Mouse (Mus musculus): ENCODE results near the gene Etl4. TPM values are rescaled to one million over a fixed set of nuclear protein-coding genes. Genes with fewer than 3 reads are reported as not detected.
"Not testable (repeated sequence)": the region's sequence is repeated elsewhere in the genome, so short reads cannot be mapped to it uniquely, and the experiment has no call there.

The Etl4 gene
- polyA plus RNA-seq, 1 experiment from 2014 or later, result 12.3 TPM

GRCm38 (mm10) chr2:20672281-20672680 is 762.7 kb downstream of the Etl4 start:
- no peak overlapping the region for H3K9ac ChIP-seq
- H3K27me3 ChIP-seq (replicated peaks), result no peaks in the 10 kb centered on the region
- ATAC-seq (ENCODE audit: insufficient number of reproducible peaks, low FRiP score), result no peak
- no peak overlapping the region for H3K4me2 ChIP-seq
- H3K4me3 ChIP-seq, result no peak overlapping the region
- H3K4me1 ChIP-seq (replicated peaks), result no peaks in the 10 kb centered on the region
- WGBS, result 88% methylated on average over 7 of the region's 7 CpGs
- H3K27ac ChIP-seq (ENCODE audit: poor library complexity, severe bottlenecking), result no peak overlapping the region
- no peaks in the 10 kb centered on the region for H3K36me3 ChIP-seq
- H3K9me3 ChIP-seq (replicated peaks), result no peaks in the 10 kb centered on the region

- no peak overlapping the region for H3K9ac ChIP-seq
- H3K4me2 ChIP-seq, result no peak overlapping the region
- no peak overlapping the region for H3K4me3 ChIP-seq
- WGBS, result 59% methylated on average over 9 of the region's 9 CpGs
- no peaks in the 10 kb centered on the region for H3K27me3 ChIP-seq (replicated peaks)
- H3K36me3 ChIP-seq, result no peaks in the 10 kb centered on the region
- no peak for ATAC-seq (ENCODE audit: insufficient number of reproducible peaks, low FRiP score)
- no peaks in the 10 kb centered on the region for H3K9me3 ChIP-seq (replicated peaks)
- H3K4me1 ChIP-seq (replicated peaks), result no peaks in the 10 kb centered on the region
- no peak overlapping the region for H3K27ac ChIP-seq (ENCODE audit: poor library complexity, severe bottlenecking)
Observed at GRCm38 (mm10) chr2:20672803-20673603, 763.4 kb downstream of the Etl4 start.

DNA sequence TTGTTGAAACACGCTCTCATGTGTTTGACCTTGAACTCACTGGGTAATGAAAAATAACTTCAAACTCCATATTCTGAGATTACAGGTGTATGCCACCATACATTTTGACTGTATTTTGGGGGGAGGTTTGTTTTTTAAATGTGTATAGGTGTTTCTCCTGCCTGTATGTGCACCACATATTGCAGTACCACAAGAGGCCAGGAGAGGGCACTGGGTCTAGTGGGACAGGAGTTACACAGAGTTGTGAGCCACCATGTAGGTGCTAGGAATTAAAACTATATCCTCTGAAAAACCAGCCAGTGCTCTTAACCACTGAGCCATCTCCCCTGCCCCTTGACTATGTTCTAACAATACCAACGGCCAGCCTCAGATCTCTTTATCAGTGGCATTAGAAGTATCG is 766.8 kb downstream of the Etl4 start:
- Histone ChIP-seq H3K9ac (no peak overlapping the region), H3K4me2 (no peak overlapping the region), H3K27me3 (replicated peaks) (no peaks in the 10 kb centered on the region), H3K36me3 (no peaks in the 10 kb centered on the region), H3K27ac (ENCODE audit: poor library complexity, severe bottlenecking) (no peak overlapping the region), H3K9me3 (replicated peaks) (no peaks in the 10 kb centered on the region), H3K4me3 (no peak overlapping the region), H3K4me1 (replicated peaks) (no peaks in the 10 kb centered on the region)
- WGBS, result 90% methylated on average over 3 of the region's 3 CpGs
- no peak for ATAC-seq (ENCODE audit: insufficient number of reproducible peaks, low FRiP score)

DNA sequence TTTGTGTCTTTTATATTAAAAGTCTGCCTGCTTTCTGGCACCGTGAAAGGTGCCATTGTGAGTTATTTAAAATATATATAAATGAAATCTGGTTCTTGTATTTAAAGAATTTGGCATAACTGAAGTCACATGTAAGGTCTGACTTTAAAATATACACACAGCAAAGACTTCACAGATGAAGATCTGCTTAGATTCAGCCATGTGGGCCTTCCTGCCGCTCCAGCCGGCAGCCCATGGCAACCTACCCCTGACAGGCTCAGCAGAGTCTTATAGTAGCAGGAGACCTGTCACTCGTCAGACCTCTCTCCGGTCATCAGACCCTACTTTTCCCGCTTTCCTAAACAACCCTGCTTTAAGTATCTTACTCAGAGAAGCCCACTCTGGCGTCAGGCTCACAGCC is 769.2 kb downstream of the Etl4 start:
- Histone ChIP-seq H3K9me3 (replicated peaks) (no peaks in the 10 kb centered on the region), H3K27ac (ENCODE audit: poor library complexity, severe bottlenecking) (no peak overlapping the region), H3K4me1 (replicated peaks) (peaks cover 6% of the 10 kb centered on the region; the same call in 1 of the 2 replicates), H3K4me2 (no peak overlapping the region), H3K9ac (no peak overlapping the region), H3K27me3 (replicated peaks) (no peaks in the 10 kb centered on the region), H3K4me3 (no peak overlapping the region), H3K36me3 (no peaks in the 10 kb centered on the region)
- no peak for ATAC-seq (ENCODE audit: insufficient number of reproducible peaks, low FRiP score)
- WGBS, result 65% methylated on average over 7 of the region's 7 CpGs

DNA sequence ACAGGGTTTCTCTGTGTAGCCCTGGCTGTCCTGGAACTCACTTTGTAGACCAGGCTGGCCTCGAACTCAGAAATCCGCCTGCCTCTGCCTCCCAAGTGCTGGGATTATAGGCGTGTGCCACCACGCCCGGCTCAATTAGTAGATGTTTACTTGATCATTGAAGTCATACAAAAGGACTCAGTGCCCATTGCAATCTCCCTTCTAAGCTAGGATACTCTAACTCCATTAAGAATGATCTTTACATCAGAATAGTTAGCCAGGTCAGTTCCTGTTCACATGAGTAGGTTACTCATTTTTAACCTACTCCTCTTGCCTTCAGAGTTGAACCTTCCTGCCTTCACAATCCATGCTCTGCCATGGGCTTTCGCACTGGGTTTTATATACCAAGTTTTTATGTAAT is 772.6 kb downstream of the Etl4 start:
- not testable (repeated sequence) for H3K36me3 ChIP-seq; H3K9me3 ChIP-seq (replicated peaks); H3K27ac ChIP-seq (ENCODE audit: poor library complexity, severe bottlenecking); H3K9ac ChIP-seq; H3K4me3 ChIP-seq; H3K4me1 ChIP-seq (replicated peaks); H3K4me2 ChIP-seq; H3K27me3 ChIP-seq (replicated peaks); ATAC-seq (ENCODE audit: insufficient number of reproducible peaks, low FRiP score)
- 84% methylated on average over 6 of the region's 6 CpGs for WGBS

- Histone ChIP-seq H3K9ac (no peak overlapping the region), H3K27me3 (replicated peaks) (no peaks in the 10 kb centered on the region), H3K27ac (ENCODE audit: poor library complexity, severe bottlenecking) (no peak overlapping the region), H3K4me1 (replicated peaks) (peaks cover 15% of the 10 kb centered on the region), H3K36me3 (no peaks in the 10 kb centered on the region), H3K9me3 (replicated peaks) (no peaks in the 10 kb centered on the region), H3K4me3 (no peak overlapping the region), H3K4me2 (no peak overlapping the region)
- 18% methylated on average over 3 of the region's 3 CpGs for WGBS
- ATAC-seq (ENCODE audit: insufficient number of reproducible peaks, low FRiP score), result no peak
Observed at GRCm38 (mm10) chr2:20689389-20689788, 779.8 kb downstream of the Etl4 start.

DNA sequence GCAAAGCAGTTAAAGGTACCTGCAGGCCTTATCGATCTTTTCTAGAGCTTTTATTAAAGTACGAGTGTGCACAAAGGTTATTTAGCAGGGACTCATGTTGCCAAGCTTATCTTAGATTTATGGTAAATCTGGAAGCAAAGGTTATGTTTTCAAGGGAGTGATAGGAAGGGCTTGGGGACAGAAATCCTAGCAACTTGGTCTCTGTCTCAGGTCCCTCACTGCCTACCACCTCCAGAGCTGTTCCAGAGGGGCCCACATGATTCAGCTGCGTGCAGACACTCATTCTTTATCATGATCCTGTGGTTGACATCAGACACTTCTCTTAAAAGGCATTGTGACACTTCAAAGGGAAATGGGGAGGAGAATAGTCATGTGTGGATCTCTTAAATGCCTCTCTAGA is 783.3 kb downstream of the Etl4 start:
- Histone ChIP-seq H3K9me3 (replicated peaks) (no peaks in the 10 kb centered on the region), H3K4me1 (replicated peaks) (peaks cover 15% of the 10 kb centered on the region), H3K9ac (no peak overlapping the region), H3K27ac (ENCODE audit: poor library complexity, severe bottlenecking) (no peak overlapping the region), H3K4me3 (no peak overlapping the region), H3K36me3 (no peaks in the 10 kb centered on the region), H3K27me3 (replicated peaks) (no peaks in the 10 kb centered on the region), H3K4me2 (no peak overlapping the region)
- ATAC-seq (ENCODE audit: insufficient number of reproducible peaks, low FRiP score), result no peak
- WGBS, result 60% methylated on average over 3 of the region's 3 CpGs

GRCm38 (mm10) chr2:20693772-20694171 is 784.2 kb downstream of the Etl4 start:
- Histone ChIP-seq H3K27me3 (replicated peaks) (no peaks in the 10 kb centered on the region), H3K4me2 (no peak overlapping the region), H3K36me3 (no peaks in the 10 kb centered on the region), H3K4me1 (replicated peaks) (peaks cover 15% of the 10 kb centered on the region), H3K9ac (no peak overlapping the region), H3K27ac (ENCODE audit: poor library complexity, severe bottlenecking) (no peak overlapping the region), H3K9me3 (replicated peaks) (no peaks in the 10 kb centered on the region), H3K4me3 (no peak overlapping the region)
- no peak for ATAC-seq (ENCODE audit: insufficient number of reproducible peaks, low FRiP score)
- WGBS, result 84% methylated on average over 1 of the region's 1 CpGs

DNA sequence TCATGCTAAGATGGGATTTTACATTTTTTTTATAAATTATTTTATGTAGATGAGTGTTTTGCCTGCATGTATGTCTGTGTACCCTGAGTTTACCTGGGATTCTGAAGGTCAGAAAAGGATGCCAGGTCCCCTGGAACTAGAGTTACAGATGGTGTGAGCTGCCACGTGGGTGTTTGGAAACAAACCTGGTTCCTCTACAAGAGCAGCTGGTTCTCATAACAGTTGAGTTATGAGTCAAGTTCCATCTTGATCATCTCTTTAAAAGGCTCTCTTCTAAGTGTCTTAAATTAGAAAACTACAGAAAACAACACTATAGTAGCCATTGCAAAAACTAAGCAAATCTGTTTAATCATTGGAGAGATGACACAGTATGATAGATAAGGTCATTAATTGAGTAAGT is 788.1 kb downstream of the Etl4 start:
- 78% methylated on average over 1 of the region's 1 CpGs for WGBS
- no peak overlapping the region for H3K9ac ChIP-seq
- H3K4me3 ChIP-seq, result no peak overlapping the region
- no peaks in the 10 kb centered on the region for H3K27me3 ChIP-seq (replicated peaks)
- H3K4me1 ChIP-seq (replicated peaks), result peaks cover 7% of the 10 kb centered on the region
- H3K9me3 ChIP-seq (replicated peaks), result no peaks in the 10 kb centered on the region
- H3K27ac ChIP-seq (ENCODE audit: poor library complexity, severe bottlenecking), result no peak overlapping the region
- H3K36me3 ChIP-seq, result no peaks in the 10 kb centered on the region
- H3K4me2 ChIP-seq, result no peak overlapping the region
- no peak for ATAC-seq (ENCODE audit: insufficient number of reproducible peaks, low FRiP score)

DNA sequence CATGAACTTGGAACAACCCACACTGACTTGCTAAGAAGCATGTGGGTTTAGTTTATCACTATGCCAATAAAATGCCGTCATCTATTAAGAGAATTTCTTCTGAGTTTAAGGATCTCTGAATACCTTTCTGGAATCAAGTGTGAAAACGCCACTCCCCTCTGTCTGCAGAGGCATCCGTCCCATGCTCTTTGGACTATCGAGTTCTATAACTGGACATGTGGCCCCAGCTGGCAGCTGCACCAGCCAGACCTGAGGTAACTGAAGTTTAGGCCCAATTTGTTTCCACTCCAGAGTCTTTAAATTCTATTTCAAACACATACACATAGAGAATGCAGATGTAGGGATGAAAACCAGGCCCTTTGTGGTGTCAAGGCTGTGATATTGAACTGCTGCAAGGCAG is 795.5 kb downstream of the Etl4 start:
- H3K27me3 ChIP-seq (replicated peaks), result no peaks in the 10 kb centered on the region
- no peaks in the 10 kb centered on the region for H3K4me1 ChIP-seq (replicated peaks)
- WGBS, result 72% methylated on average over 4 of the region's 4 CpGs
- H3K4me3 ChIP-seq, result no peak overlapping the region
- no peak overlapping the region for H3K4me2 ChIP-seq
- 0 out of 2 replicates have a peak, but pooled peaks cover 7% of the 10 kb centered on the region for H3K36me3 ChIP-seq
- no peak for ATAC-seq (ENCODE audit: insufficient number of reproducible peaks, low FRiP score)
- H3K9me3 ChIP-seq (replicated peaks), result no peaks in the 10 kb centered on the region
- H3K27ac ChIP-seq (ENCODE audit: poor library complexity, severe bottlenecking), result no peak overlapping the region
- H3K9ac ChIP-seq, result no peak overlapping the region

- WGBS, result 89% methylated on average over 7 of the region's 7 CpGs
- no peak overlapping the region for H3K4me3 ChIP-seq
- no peak for ATAC-seq (ENCODE audit: insufficient number of reproducible peaks, low FRiP score)
- H3K4me1 ChIP-seq (replicated peaks), result peaks cover 5% of the 10 kb centered on the region
- no peaks in the 10 kb centered on the region for H3K27me3 ChIP-seq (replicated peaks)
- H3K9ac ChIP-seq, result no peak overlapping the region
- no peak overlapping the region for H3K4me2 ChIP-seq
- 0 out of 2 replicates have a peak, but pooled peaks cover 7% of the 10 kb centered on the region for H3K36me3 ChIP-seq
- no peak overlapping the region for H3K27ac ChIP-seq (ENCODE audit: poor library complexity, severe bottlenecking)
- no peaks in the 10 kb centered on the region for H3K9me3 ChIP-seq (replicated peaks)
Observed at GRCm38 (mm10) chr2:20710589-20710988, 801.0 kb downstream of the Etl4 start.

DNA sequence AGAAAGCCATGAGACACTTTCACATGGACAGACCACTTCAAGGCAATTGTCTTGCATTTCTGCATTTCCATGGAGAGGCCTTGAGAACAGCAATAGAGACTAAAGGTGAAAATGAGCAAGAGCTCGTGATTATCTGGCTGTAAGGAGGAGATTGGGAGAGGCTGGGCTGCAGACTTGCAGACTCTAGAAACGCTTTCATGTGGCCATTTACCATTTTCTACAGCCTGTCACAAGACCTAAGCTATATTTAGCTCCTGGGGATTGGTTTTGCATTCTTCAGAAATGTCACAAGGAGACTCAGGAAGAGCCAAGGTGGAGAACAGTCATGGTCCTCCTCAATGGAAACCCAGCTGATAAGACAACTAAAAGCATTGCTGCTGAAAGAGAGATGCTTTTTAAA is 801.4 kb downstream of the Etl4 start:
- WGBS, result 25% methylated on average over 2 of the region's 2 CpGs
- H3K9me3 ChIP-seq (replicated peaks), result no peaks in the 10 kb centered on the region
- H3K9ac ChIP-seq, result no peak overlapping the region
- no peaks in the 10 kb centered on the region for H3K27me3 ChIP-seq (replicated peaks)
- H3K4me1 ChIP-seq (replicated peaks), result peaks cover 5% of the 10 kb centered on the region
- H3K4me3 ChIP-seq, result no peak overlapping the region
- no peak overlapping the region for H3K27ac ChIP-seq (ENCODE audit: poor library complexity, severe bottlenecking)
- H3K4me2 ChIP-seq, result no peak overlapping the region
- ATAC-seq (ENCODE audit: insufficient number of reproducible peaks, low FRiP score), result no peak
- 0 out of 2 replicates have a peak, but pooled peaks cover 7% of the 10 kb centered on the region for H3K36me3 ChIP-seq

All from heart, embryonic 12.5 days (tissue).